Mouse (Mus musculus): Measurements from ENCODE around the gene Agap1. TPM values are rescaled to one million over a fixed set of nuclear protein-coding genes. Genes with fewer than 3 reads are reported as not detected.

Gene Agap1
- polyA plus RNA-seq, 1 experiment from 2014 or later, result 17.6 TPM

DNA sequence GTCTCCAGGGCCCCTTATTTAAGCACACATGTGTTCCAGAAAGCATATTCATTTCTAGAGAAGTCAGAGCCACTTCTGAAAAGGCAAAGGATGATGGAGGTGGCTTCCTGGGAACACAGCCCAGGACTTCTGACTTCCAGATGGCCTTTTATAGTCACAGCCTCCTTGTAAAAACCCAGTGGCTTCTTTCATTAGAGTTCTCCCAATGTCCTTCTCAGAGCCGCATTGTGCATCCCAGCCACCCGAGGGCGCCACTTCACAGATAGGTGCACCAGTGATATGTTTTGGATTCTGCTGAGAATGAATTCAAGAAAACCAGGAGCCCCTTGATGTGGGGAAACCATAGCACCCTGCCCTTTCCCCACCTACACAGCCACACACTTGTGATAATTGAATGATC is 404.6 kb downstream of the Agap1 start:
- 26% methylated on average over 3 of the region's 3 CpGs for WGBS
- no peak for ATAC-seq (ENCODE audit: insufficient number of reproducible peaks, insufficient read depth, low FRiP score, low read depth)

DNA sequence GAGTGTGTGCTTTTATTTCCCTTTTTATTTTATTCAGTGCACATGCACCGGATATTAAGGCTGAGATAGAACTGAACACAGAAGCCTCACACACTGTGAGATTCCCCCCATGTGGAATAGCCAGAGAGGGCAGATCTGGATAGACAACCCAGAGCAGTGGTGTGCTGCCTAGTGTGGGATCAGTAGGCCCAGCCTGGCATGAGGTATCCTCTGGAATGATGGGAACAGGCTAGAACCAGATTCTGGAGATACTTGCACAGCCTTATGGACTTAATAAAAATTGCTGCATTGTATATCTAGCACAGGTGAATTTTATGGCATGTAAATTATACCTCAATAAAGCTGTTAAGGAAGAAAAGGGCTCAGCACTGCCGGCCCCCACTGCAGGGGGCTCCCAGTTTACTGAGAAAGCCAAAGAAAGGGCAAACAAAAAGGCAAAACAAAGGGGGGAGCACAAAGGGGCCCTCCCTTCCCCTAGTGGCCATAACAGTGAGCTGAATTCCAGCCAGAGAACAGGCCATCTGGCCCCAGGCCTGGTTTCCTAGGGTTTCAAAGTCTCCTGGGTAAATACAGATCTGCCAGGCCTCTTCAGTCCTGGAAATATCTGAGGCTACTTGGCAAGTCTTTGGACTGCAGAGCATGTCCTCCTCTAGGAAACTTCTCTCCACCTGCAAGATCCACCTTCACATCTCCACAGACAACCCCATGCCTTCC is 405.6 kb downstream of the Agap1 start:
- no peaks in the 10 kb centered on the region for H3K36me3 ChIP-seq (ENCODE audit: control insufficient read depth, insufficient read depth, low read length)
- ATAC-seq (ENCODE audit: insufficient number of reproducible peaks, insufficient read depth, low FRiP score, low read depth), result no peak
- no peaks in the 10 kb centered on the region for H3K27me3 ChIP-seq (ENCODE audit: control insufficient read depth, insufficient read depth, low read length)
- no peaks in the 10 kb centered on the region for H3K9me3 ChIP-seq (ENCODE audit: control insufficient read depth, low read depth, low read length)
- WGBS, result 56% methylated on average over 2 of the region's 2 CpGs
- no peaks in the 10 kb centered on the region for H3K4me1 ChIP-seq (ENCODE audit: control insufficient read depth, insufficient read depth, low read length)
- no peak overlapping the region for H3K27ac ChIP-seq (ENCODE audit: low read length)
- H3K4me2 ChIP-seq (replicated peaks; ENCODE audit: low read depth, low read length), result no peak overlapping the region
- no peak overlapping the region for H3K9ac ChIP-seq (replicated peaks; ENCODE audit: low read depth, low read length)
- no peak overlapping the region for H3K4me3 ChIP-seq (ENCODE audit: low read depth, low read length)

More for the DNA sequence above, 404.6 kb downstream of the Agap1 start:
- Histone ChIP-seq H3K27me3 (ENCODE audit: control insufficient read depth, insufficient read depth, low read length) (no peaks in the 10 kb centered on the region), H3K4me1 (ENCODE audit: control insufficient read depth, insufficient read depth, low read length) (no peaks in the 10 kb centered on the region), H3K9me3 (ENCODE audit: control insufficient read depth, low read depth, low read length) (no peaks in the 10 kb centered on the region), H3K27ac (ENCODE audit: low read length) (no peak overlapping the region), H3K4me3 (ENCODE audit: low read depth, low read length) (no peak overlapping the region), H3K36me3 (ENCODE audit: control insufficient read depth, insufficient read depth, low read length) (no peaks in the 10 kb centered on the region), H3K4me2 (replicated peaks; ENCODE audit: low read depth, low read length) (no peak overlapping the region), H3K9ac (replicated peaks; ENCODE audit: low read depth, low read length) (no peak overlapping the region)

DNA sequence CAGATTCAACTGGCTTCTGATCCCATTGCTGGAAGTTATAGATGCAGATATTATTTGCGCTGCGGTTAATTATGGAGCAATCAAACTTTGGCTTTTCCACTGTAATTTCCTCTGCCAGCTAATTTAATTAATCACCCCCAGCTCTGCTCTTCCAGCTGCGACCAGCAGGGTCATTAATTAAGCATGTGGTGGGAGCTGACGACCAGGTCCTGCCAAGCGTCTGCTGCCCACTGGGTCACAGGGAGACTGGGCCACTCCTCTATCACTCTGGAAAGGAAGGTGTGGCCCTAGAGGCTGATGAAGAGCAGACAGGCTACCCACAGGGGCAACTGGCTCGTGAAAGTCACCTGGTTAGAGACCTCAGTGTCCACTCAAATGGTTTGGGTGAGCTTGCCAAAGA is 411.2 kb downstream of the Agap1 start:
- Histone ChIP-seq H3K4me1 (ENCODE audit: control insufficient read depth, insufficient read depth, low read length) (0 out of 2 replicates have a peak, but pooled peaks cover 4% of the 10 kb centered on the region), H3K4me2 (replicated peaks; ENCODE audit: low read depth, low read length) (no peak overlapping the region), H3K27me3 (ENCODE audit: control insufficient read depth, insufficient read depth, low read length) (no peaks in the 10 kb centered on the region), H3K9ac (replicated peaks; ENCODE audit: low read depth, low read length) (no peak overlapping the region), H3K9me3 (ENCODE audit: control insufficient read depth, low read depth, low read length) (no peaks in the 10 kb centered on the region), H3K36me3 (ENCODE audit: control insufficient read depth, insufficient read depth, low read length) (no peaks in the 10 kb centered on the region), H3K4me3 (ENCODE audit: low read depth, low read length) (no peak overlapping the region), H3K27ac (ENCODE audit: low read length) (no peak overlapping the region)
- WGBS, result 47% methylated on average over 6 of the region's 6 CpGs
- ATAC-seq (ENCODE audit: insufficient number of reproducible peaks, insufficient read depth, low FRiP score, low read depth), result no peak

DNA sequence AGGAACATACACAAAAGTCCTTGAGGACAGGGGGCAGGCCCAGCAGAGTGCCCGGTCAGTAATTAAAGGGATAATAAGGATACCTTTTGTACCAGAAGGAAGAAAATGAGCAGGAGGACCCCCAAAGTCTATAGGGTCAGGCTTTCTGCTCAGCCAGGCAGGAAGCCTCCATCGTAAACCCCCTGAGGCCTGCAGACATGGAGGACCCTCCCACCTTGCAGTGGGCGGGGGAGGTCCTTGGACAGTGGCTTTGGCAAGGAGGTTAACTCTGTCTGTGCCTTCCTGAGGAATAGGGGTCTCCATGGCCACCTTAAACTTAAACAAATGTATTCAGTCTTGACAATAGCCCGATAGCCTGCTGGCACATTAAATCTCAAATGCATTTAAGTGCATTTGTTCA is 413.2 kb downstream of the Agap1 start:
- no peak overlapping the region for H3K4me2 ChIP-seq (replicated peaks; ENCODE audit: low read depth, low read length)
- H3K9ac ChIP-seq (replicated peaks; ENCODE audit: low read depth, low read length), result no peak overlapping the region
- no peaks in the 10 kb centered on the region for H3K36me3 ChIP-seq (ENCODE audit: control insufficient read depth, insufficient read depth, low read length)
- no peaks in the 10 kb centered on the region for H3K9me3 ChIP-seq (ENCODE audit: control insufficient read depth, low read depth, low read length)
- H3K4me1 ChIP-seq (ENCODE audit: control insufficient read depth, insufficient read depth, low read length), result 0 out of 2 replicates have a peak, but pooled peaks cover 4% of the 10 kb centered on the region
- no peak overlapping the region for H3K4me3 ChIP-seq (ENCODE audit: low read depth, low read length)
- ATAC-seq (ENCODE audit: insufficient number of reproducible peaks, insufficient read depth, low FRiP score, low read depth), result no peak
- H3K27me3 ChIP-seq (ENCODE audit: control insufficient read depth, insufficient read depth, low read length), result no peaks in the 10 kb centered on the region
- WGBS, result 42% methylated on average over 4 of the region's 4 CpGs
- H3K27ac ChIP-seq (ENCODE audit: low read length), result no peak overlapping the region

DNA sequence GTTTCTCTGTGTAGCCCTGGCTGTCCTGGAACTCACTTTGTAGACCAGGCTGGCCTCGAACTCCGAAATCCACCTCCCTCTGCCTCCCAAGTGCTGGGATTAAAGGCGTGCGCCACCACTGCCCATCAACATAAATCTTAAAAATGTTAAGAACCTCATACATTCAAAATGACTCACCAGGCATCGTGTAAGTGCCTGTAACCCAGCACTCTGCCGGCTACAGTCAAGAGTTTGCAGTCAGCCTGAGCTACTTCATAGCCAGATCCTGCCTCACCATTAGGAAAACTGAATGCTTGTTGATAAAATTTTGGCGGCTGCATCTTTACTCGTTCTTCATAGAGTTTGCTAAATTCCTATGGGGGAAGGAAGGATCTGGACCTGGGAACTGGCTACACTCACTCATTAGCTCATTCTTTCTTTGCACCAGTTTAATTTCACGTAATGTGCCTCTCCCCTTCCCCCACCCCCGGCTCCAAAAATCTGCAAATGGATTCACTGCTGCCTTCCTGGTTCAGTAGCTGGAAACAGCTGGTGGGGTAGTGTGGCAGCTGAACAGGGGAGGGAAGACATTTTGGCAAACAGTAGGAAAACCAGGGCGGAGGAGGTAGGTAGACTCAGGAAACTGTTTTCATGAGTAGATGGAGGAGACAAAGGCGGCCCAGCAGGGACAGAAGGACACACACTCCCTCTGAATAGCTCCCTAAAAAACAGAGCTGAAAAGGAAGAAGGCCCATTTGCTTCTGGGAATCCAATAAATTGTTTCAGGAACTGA is 415.7 kb downstream of the Agap1 start:
- Histone ChIP-seq H3K27me3 (ENCODE audit: control insufficient read depth, insufficient read depth, low read length) (no peaks in the 10 kb centered on the region), H3K36me3 (ENCODE audit: control insufficient read depth, insufficient read depth, low read length) (no peaks in the 10 kb centered on the region), H3K4me2 (replicated peaks; ENCODE audit: low read depth, low read length) (no peak overlapping the region), H3K9me3 (ENCODE audit: control insufficient read depth, low read depth, low read length) (no peaks in the 10 kb centered on the region), H3K4me3 (ENCODE audit: low read depth, low read length) (no peak overlapping the region), H3K9ac (replicated peaks; ENCODE audit: low read depth, low read length) (no peak overlapping the region), H3K27ac (ENCODE audit: low read length) (no peak overlapping the region), H3K4me1 (ENCODE audit: control insufficient read depth, insufficient read depth, low read length) (0 out of 2 replicates have a peak, but pooled peaks cover 4% of the 10 kb centered on the region)
- no peak for ATAC-seq (ENCODE audit: insufficient number of reproducible peaks, insufficient read depth, low FRiP score, low read depth)
- WGBS, result 43% methylated on average over 12 of the region's 12 CpGs

DNA sequence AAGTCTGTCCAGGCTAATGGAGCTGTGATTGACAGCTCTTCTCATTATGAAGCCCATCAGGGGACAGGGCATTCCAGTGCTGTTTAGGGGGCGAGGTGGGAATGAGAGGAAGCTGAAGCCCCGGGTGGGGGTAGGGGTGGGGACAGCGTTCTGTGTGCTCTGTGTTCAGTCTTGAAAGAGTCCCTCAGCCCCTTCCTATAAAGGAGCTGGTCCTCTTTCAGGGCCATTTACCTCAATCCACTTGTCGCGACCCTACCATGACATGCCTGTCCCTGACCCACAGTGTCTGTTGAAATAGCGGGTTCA is 416.3 kb downstream of the Agap1 start:
- Histone ChIP-seq H3K4me2 (replicated peaks; ENCODE audit: low read depth, low read length) (no peak overlapping the region), H3K4me3 (ENCODE audit: low read depth, low read length) (no peak overlapping the region), H3K9ac (replicated peaks; ENCODE audit: low read depth, low read length) (no peak overlapping the region), H3K27ac (ENCODE audit: low read length) (no peak overlapping the region), H3K36me3 (ENCODE audit: control insufficient read depth, insufficient read depth, low read length) (no peaks in the 10 kb centered on the region), H3K9me3 (ENCODE audit: control insufficient read depth, low read depth, low read length) (no peaks in the 10 kb centered on the region), H3K27me3 (ENCODE audit: control insufficient read depth, insufficient read depth, low read length) (no peaks in the 10 kb centered on the region), H3K4me1 (ENCODE audit: control insufficient read depth, insufficient read depth, low read length) (0 out of 2 replicates have a peak, but pooled peaks cover 4% of the 10 kb centered on the region)
- 65% methylated on average over 6 of the region's 6 CpGs for WGBS
- no peak for ATAC-seq (ENCODE audit: insufficient number of reproducible peaks, insufficient read depth, low FRiP score, low read depth)

DNA sequence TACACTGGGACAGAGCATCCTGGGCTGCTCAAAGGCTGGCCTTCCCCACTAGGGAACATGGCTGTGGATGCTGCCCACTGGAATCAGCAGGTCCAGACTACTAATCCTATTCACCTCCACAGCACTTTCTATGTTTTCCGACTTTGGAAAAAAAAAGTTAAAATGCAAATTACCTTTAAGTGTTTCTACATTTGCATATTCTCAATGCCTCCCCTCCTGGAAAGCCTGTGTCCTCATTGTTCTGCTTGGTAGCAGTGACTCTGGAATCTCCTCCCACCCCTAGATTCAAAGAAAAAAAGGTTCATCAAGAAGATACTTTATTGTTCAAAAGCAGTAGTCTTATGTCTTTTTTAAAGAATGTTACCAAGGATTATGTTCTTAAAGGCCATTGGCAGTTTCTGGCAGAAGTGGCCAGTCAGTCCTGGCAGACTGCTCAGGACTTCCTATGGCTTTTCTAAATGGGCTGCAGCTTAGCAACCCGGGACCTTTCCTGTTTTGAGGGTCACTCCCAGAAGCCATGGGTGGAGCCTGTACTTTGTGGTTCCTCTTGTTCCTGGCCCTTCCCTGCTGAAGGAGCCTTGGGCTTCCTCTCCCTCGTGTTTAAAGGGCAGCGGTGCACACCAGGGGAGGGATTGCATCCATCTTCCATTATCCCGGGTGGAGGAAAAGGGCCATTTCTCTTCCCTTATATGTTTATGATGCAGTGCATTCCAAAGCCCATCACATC is 421.9 kb downstream of the Agap1 start:
- no peak for ATAC-seq (ENCODE audit: insufficient number of reproducible peaks, insufficient read depth, low FRiP score, low read depth)
- no peak overlapping the region for H3K4me3 ChIP-seq (ENCODE audit: low read depth, low read length)
- WGBS, result 19% methylated on average over 5 of the region's 5 CpGs
- H3K36me3 ChIP-seq (ENCODE audit: control insufficient read depth, insufficient read depth, low read length), result no peaks in the 10 kb centered on the region; the same call in 1 of the 2 replicates
- H3K9me3 ChIP-seq (ENCODE audit: control insufficient read depth, low read depth, low read length), result no peaks in the 10 kb centered on the region
- peaks cover 14% of the 10 kb centered on the region for H3K4me1 ChIP-seq (ENCODE audit: control insufficient read depth, insufficient read depth, low read length)
- H3K4me2 ChIP-seq (replicated peaks; ENCODE audit: low read depth, low read length), result no peak overlapping the region
- no peaks in the 10 kb centered on the region for H3K27me3 ChIP-seq (ENCODE audit: control insufficient read depth, insufficient read depth, low read length)
- no peak overlapping the region for H3K27ac ChIP-seq (ENCODE audit: low read length)
- no peak overlapping the region for H3K9ac ChIP-seq (replicated peaks; ENCODE audit: low read depth, low read length)

DNA sequence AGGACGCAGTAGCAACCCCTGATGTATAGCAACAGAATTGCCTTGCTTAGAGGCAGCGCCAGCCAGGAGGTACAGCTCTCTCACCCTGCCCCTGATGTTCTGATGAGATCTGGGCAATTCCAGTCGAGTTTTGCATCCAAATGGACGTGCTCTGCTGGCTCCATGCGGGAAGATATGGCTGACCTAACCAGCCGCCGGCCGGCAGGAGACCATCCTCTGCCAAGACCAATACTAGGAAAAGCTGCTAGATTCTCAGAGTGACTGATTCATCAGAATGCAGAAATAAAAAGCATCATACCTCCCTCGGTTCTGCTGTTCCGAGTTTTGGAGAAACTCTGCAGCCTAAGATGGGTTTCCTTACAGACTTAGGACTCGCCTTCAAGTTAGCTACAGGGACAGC is 423.9 kb downstream of the Agap1 start:
- Histone ChIP-seq H3K27ac (ENCODE audit: low read length) (no peak overlapping the region), H3K4me3 (ENCODE audit: low read depth, low read length) (no peak overlapping the region), H3K4me2 (replicated peaks; ENCODE audit: low read depth, low read length) (no peak overlapping the region), H3K4me1 (ENCODE audit: control insufficient read depth, insufficient read depth, low read length) (peaks cover 14% of the 10 kb centered on the region), H3K36me3 (ENCODE audit: control insufficient read depth, insufficient read depth, low read length) (no peaks in the 10 kb centered on the region; the same call in 1 of the 2 replicates), H3K27me3 (ENCODE audit: control insufficient read depth, insufficient read depth, low read length) (no peaks in the 10 kb centered on the region), H3K9ac (replicated peaks; ENCODE audit: low read depth, low read length) (no peak overlapping the region), H3K9me3 (ENCODE audit: control insufficient read depth, low read depth, low read length) (no peaks in the 10 kb centered on the region)
- no peak for ATAC-seq (ENCODE audit: insufficient number of reproducible peaks, insufficient read depth, low FRiP score, low read depth)
- WGBS, result 88% methylated on average over 11 of the region's 11 CpGs

Data from stomach, embryonic 14.5 days (tissue).